Mouse (Mus musculus) thymus, adult 2 months (tissue): Measurements from ENCODE around the gene Mei1. TPM values are rescaled to one million over a fixed set of nuclear protein-coding genes. Genes with fewer than 3 reads are reported as not detected.
A peak's percentile ranks its signal among the peaks of the same experiment; 100 is the strongest.

Experiments
- DNase-seq: peaks from one replicate; pipeline ENCODE4 v3.0.0; 2021
- H3K27ac ChIP-seq: fragments of 200-500 bp; 2 replicates; pipeline ENCODE4 v1.5.1; 2012; ENCODE audit warnings: low read length, control low read depth; ENCODE audit not compliant: control insufficient read depth, insufficient read depth
- H3K27me3 ChIP-seq: fragments of 200-500 bp; 2 replicates; pipeline ENCODE4 v1.6.1; 2012; ENCODE audit warnings: mild to moderate bottlenecking, low read length, moderate library complexity, mixed read lengths; ENCODE audit not compliant: control insufficient read depth, insufficient read depth
- H3K36me3 ChIP-seq: fragments of 200-500 bp; 2 replicates; pipeline ENCODE4 v1.6.1; 2012; ENCODE audit warnings: mild to moderate bottlenecking, low read length, moderate library complexity; ENCODE audit not compliant: control insufficient read depth, insufficient read depth
- H3K4me1 ChIP-seq: fragments of 200-500 bp; replicated peaks from 2 replicates; pipeline ENCODE4 v1.6.1; 2012; ENCODE audit warnings: low read length; ENCODE audit not compliant: control insufficient read depth, insufficient read depth
- H3K4me3 ChIP-seq: fragments of 200-500 bp; 2 replicates; pipeline ENCODE4 v1.5.1; 2012; ENCODE audit warnings: mild to moderate bottlenecking, low read length, control low read depth, moderate library complexity; ENCODE audit not compliant: control insufficient read depth, insufficient read depth
- CTCF ChIP-seq: fragments of 200-500 bp; IDR thresholded peaks from 2 replicates; pipeline ENCODE4 v1.5.1; 2012; ENCODE audit warnings: mild to moderate bottlenecking, control low read depth, low read length, moderate library complexity, borderline replicate concordance; ENCODE audit not compliant: control insufficient read depth, poor library complexity, insufficient read depth; ENCODE audit errors: extremely low read depth
- POLR2A ChIP-seq: fragments of 200-500 bp; IDR thresholded peaks from 2 replicates; pipeline ENCODE4 v1.6.1; 2012; ENCODE audit warnings: mild to moderate bottlenecking, low read length, control low read depth, moderate library complexity; ENCODE audit not compliant: control insufficient read depth, poor library complexity, insufficient read depth; ENCODE audit errors: extremely low read depth
- WGBS: fragments of 180-500 bp; shearing (Covaris S2); methylation state at CpG from one replicate; pipeline ENCODE4 v1.1.7; 2018; 5-methylcytosine and 5-hydroxymethylcytosine counted together
- polyA plus RNA-seq: library from polyadenylated mRNA; depleted of rRNA; stranded (reverse); fragments of >200 nt; gene quantifications from 2 replicates; pipeline ENCODE4 v1.2.3, GENCODE M21; 2012

Mei1 gene
- polyA plus RNA-seq, 1 experiment, result 0.11 TPM

GRCm38 (mm10) chr15:82148510-82148911 lies 78.7 kb downstream of the Mei1 start:
- Histone ChIP-seq H3K27me3 (no peaks in the 10 kb centered on the region), H3K27ac (no peak overlapping the region), H3K36me3 (no peaks in the 10 kb centered on the region), H3K4me3 (peak overlapping the region; percentile 24), H3K4me1 (peaks cover 28% of the 10 kb centered on the region)
- no peak for DNase-seq
- no peak for TF ChIP-seq CTCF
- no peak for TF ChIP-seq POLR2A
- WGBS, result 9% methylated on average over 9 of the region's 9 CpGs

GRCm38 (mm10) chr15:82150042-82150441 lies 80.2 kb downstream of the Mei1 start:
- Histone ChIP-seq H3K4me1 (peaks cover 31% of the 10 kb centered on the region), H3K27me3 (no peaks in the 10 kb centered on the region), H3K4me3 (no peak overlapping the region), H3K27ac (no peak overlapping the region), H3K36me3 (no peaks in the 10 kb centered on the region)
- no peak for TF ChIP-seq POLR2A
- TF ChIP-seq CTCF, result no peak
- DNase-seq, result no peak

GRCm38 (mm10) chr15:82151176-82151575 lies 81.4 kb downstream of the Mei1 start:
- peaks cover 29% of the 10 kb centered on the region for H3K4me1 ChIP-seq
- H3K27me3 ChIP-seq, result no peaks in the 10 kb centered on the region
- 62% methylated on average over 4 of the region's 4 CpGs for WGBS
- H3K36me3 ChIP-seq, result no peaks in the 10 kb centered on the region
- no peak overlapping the region for H3K27ac ChIP-seq
- H3K4me3 ChIP-seq, result no peak overlapping the region
- DNase-seq, result no peak
- TF ChIP-seq CTCF, result no peak
- TF ChIP-seq POLR2A, result no peak

- H3K4me1 ChIP-seq, result peaks cover 32% of the 10 kb centered on the region
- 42% methylated on average over 12 of the region's 12 CpGs for WGBS
- H3K36me3 ChIP-seq, result no peaks in the 10 kb centered on the region
- TF ChIP-seq CTCF, result no peak
- no peak for TF ChIP-seq POLR2A
- no peak overlapping the region for H3K4me3 ChIP-seq
- H3K27ac ChIP-seq, result peak overlapping the region; percentile 28; the same call in 1 of the 2 replicates
- no peaks in the 10 kb centered on the region for H3K27me3 ChIP-seq
- DNase-seq, result no peak
These were observed 82.2 kb downstream of the Mei1 start for GRCm38 (mm10) chr15:82152022-82152421.

- H3K4me1 ChIP-seq, result peaks cover 32% of the 10 kb centered on the region
These were observed 82.6 kb downstream of the Mei1 start for GRCm38 (mm10) chr15:82152435-82152834.

GRCm38 (mm10) chr15:82156298-82156697 lies 86.5 kb downstream of the Mei1 start:
- Histone ChIP-seq H3K4me3 (no peak overlapping the region), H3K27ac (no peak overlapping the region), H3K4me1 (peaks cover 44% of the 10 kb centered on the region), H3K36me3 (no peaks in the 10 kb centered on the region), H3K27me3 (no peaks in the 10 kb centered on the region)
- TF ChIP-seq CTCF (no peak), POLR2A (no peak)
- WGBS, result 29% methylated on average over 6 of the region's 6 CpGs
- no peak for DNase-seq

More at GRCm38 (mm10) chr15:82152435-82152834, 82.6 kb downstream of the Mei1 start:
- Histone ChIP-seq H3K27me3 (no peaks in the 10 kb centered on the region), H3K27ac (peak overlapping the region; percentile 28; the same call in 1 of the 2 replicates), H3K4me3 (no peak overlapping the region), H3K36me3 (no peaks in the 10 kb centered on the region)
- TF ChIP-seq CTCF (no peak), POLR2A (no peak)
- 85% methylated on average over 7 of the region's 7 CpGs for WGBS
- no peak for DNase-seq

GRCm38 (mm10) chr15:82156902-82157301 lies 87.1 kb downstream of the Mei1 start:
- DNase-seq, result no peak
- Histone ChIP-seq H3K4me3 (no peak overlapping the region), H3K36me3 (no peaks in the 10 kb centered on the region), H3K27me3 (no peaks in the 10 kb centered on the region), H3K27ac (no peak overlapping the region), H3K4me1 (peaks cover 47% of the 10 kb centered on the region)
- 33% methylated on average over 10 of the region's 10 CpGs for WGBS
- TF ChIP-seq POLR2A, result no peak
- TF ChIP-seq CTCF, result no peak
